Mouse (Mus musculus) thymus, postnatal 4 days (tissue): ENCODE results near the gene Echdc3.

ENCODE experiments used
- DNase-seq: peaks from one replicate; pipeline ENCODE4 v3.0.0; 2021

Gene Echdc3

DNA sequence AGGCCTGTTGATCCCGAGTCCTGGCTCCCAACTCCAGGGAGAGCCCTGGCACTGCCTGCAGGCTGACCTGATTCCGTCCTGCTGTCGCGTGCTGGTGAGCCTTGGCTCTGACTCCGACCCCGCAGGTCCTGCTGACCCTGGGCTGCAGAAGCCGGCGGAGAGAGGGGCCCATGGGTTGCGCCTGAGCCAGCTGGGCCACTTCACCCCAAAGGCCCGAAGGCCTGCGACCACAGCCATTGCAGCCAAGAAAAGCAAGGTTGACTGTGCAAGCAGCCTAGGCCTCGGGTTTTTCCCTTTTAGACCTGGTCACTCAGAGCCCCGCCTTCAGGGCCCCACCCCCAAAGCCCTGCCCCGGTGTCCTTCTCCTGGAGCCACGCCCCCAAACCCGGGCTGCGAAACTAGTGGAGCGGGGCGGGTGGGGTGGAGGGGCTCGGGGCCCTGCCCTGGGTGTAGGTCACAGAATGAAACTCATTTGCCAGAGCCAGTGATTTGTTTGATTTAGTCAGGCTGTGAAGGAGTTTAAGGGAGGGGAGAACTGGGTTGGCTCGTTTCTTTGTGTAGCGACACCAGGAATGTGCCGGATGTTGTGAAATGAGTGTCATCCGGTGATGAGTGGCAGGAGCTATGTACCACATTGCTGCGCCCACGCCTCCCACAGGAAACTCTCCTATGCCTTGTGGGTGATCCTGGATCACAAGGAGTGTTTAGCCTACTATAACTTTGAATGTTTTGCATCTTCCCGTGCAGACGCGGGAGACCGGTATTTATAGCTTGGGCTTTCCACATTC is at the start of gene Echdc3:
TSS of gene Echdc3 (minus strand) at position 310 of the 788 bp plus-strand sequence.
- peak; percentile 73 for DNase-seq

DNA sequence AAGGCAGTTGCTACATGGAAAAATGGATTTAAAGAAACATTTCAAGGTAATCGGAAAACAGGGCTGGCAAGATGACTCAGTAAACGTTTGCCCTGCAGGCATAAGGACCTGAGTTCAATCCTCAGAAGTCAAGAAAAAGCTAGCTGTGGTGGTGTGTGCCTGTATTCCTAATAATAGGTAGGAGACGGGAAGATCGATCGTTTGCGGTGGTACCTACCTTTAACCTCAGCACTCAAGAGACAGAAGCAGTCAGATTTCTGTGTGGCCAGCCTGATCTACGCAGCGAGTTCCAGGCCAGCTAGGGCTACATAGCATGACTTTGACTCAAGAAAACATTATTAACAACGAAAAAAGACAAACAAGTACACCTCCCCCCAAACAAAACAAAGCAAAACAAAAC is 48.9 kb upstream of the Echdc3 start:
- no peak for DNase-seq

DNA sequence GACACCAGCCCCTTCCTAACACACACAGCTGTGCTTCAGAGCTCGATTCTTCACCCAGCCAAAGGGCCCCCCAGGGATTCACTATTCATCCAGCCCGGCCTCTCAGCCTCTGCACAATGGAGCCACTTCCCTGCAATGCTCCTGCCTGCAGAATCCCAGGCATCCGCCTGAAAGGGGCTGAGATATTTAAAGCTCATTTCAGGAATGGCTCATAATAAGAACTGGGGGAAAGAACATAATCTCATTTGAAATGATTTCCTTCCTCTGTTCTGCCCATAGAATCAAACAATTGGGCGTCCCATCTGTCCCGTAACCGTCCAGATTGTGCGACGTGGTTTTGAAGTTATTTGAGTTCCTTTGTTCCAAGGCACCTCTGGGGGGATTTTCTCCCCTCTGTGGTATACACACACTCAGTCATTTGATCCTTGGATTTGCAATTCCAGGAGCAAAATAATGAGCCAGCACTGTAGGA is 48.4 kb upstream of the Echdc3 start:
- DNase-seq = no peak

DNA sequence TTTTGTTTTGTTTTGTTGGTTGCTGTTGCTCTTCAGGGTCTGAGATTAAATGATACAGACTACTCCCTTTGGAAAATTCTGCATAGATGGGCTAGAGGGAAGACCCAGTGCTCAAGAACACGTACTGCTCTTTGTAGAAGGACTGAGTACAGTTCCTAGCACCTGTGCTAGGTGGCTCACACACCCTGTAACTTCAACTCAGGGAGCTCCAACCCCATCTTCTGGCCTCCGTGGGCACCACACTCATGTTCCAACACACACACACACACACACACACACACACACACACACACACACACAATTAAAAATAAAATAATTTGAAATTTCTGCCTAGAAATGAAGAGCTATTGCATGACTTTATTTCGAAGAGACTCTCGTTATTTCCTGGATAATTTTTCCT is 47.8 kb upstream of the Echdc3 start:
- no peak for DNase-seq

DNA sequence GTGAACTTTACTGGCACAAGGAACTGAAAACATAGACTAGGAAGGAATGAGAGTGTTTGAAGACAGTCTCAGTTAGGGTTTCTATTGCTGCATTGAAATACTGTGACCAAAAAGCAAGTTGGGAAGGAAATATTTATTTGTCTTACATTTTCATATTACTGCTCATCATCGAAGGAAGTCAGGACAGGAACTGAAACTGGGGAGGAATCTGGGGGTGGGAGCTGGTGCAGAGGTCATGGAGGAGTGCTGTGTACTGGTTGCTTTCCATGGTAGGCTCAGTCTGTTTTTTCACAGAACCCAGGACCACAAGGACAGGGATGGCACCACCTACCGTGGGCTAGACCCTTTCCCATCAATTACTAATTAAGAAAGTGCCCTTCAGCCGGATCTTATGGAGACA is 46.3 kb upstream of the Echdc3 start:
- no peak for DNase-seq

DNA sequence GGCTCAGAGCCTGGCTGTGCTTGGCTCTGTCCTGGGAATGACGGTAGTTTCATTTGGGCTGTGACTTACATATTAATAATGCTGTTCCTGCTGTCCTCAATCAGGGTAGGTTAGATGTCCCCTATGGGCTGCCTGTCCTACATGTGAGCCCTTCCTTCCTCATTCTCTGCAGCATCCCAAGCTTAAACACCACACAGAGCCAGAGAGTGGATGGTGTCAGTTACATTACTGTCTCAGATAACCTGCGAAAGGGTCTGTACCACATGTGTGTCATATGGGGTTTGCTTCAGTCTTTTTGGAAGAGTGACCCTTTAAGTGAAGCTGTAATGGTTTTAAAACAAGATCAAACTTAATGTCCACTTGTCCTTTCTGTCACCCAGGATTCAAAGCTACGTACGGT is 45.2 kb upstream of the Echdc3 start:
- DNase-seq = no peak

DNA sequence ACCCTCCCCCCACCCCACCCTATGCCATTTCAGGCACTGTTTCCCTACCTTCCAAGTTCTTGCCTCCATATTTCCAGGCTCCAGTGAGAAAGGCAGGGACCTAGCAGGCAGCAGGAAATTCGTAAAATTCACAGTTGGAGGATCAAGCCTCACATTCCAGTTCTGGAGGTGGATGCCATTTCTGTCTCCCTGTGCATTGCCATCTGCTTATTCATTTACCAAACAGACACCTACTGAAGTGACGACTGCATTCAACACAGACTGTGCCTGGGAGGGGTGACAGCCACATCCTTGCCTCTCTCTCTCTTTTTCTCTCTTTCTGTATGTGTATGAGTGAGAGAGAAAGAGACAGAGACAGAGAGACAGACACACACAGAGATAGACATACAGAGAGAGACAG is 44.3 kb upstream of the Echdc3 start:
- no peak for DNase-seq

DNA sequence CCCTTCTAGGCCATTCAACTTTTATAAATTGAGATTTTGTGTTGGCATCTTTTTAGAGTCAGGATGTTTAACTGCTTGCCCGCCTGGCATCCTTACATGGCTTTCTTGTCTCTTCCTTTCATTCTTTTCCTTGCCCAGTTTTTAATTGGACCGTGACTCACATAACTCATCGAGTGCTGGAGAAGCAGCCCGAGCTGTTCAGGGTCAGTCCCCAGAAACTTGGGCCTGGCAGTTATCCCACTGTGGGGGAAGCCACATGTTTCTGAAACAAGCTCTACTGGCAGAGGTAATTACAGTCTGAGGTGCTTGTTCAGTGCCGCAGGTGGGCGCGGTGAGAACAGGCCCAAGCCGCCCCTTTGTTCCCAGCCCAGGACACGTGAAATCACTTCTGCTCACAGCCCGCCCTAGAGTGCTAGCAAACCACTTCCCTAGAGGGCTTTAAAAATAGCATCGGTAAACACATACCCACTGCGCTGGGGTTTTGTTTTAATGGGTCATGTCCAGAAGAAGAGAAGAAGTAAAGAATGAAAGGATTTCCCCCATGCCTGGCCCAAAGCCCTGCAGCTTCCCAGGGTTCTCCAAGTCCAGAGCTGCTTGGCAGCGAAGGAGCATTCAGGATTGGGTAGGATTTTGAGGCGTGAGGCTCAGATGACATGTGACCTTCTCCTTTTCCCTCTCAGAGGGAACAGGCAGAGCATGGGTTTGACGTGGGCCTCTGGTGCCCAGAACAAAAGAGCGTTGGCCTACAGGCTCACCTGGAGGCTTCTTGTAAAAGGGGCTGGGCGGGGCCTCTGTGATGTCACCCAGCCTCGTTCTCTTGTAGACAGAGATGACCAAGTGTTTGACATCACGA is 43.4 kb upstream of the Echdc3 start:
- peak; percentile 39 for DNase-seq

DNA sequence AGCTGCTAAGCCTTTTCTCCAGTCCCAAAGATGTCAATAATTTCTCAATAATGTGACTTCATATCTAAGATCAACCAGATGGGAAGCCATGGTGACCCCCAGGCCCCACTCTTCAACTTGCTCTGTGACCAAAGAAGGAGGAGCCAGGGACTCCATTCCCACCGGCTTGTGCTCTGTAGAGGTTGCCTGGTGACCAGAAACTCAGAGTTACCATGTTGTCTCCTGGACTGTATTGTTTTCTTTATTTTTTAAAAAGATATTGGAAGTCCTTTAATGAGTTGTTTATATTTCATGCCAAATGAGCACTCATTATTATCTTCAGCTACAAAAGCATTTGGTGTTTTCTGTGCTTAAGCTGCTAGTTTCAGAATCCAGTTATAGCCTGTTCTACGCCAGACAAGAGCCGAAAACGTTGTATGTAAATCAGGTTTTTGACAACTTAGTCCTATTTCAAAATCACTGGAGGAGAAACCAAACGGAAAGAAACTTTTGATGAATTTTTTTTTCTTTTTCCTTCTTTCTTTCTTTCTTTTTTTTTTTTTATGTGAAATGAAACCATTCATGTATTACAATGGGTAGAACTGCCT is 42.7 kb upstream of the Echdc3 start:
- DNase-seq = no peak

DNA sequence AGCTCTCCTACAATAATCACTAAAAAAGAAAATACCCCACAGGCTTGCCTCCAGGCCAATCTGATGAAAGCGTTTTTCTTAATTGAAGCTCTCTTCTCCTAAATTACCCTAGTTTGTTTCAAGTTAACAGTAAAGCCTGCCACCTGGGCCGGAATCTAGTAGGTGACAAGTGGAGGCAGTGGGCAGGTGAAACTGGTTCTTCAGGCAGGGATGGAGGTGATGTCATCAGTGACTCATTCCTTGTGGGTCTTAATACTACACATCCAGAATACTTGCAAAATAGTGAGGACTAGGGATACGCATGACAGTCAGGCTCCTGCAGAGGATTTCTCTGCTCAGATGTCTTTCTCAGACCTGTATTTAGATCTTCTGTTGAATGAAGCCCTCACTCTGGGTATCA is 39.7 kb upstream of the Echdc3 start:
- no peak for DNase-seq

DNA sequence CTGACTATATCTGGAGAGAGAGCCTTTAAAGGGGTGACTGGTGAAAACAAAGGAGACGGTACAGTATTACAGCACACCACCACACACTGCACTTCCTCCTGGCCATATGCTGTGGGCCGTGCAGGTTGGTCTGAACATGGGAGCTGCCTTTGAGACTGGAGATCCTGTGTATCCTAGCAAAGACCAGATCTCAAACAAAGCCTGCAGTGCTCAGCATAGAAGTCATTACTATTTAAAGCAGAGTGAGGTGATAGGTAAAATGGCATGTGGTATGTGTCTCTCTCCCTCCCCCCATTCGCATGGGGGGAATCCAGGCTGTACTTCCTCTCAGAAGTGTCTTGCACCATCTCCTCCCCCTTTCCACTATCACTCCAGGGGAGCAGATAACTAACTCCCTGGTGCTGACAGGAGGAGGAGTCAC is 38.3 kb upstream of the Echdc3 start:
- DNase-seq = no peak

DNA sequence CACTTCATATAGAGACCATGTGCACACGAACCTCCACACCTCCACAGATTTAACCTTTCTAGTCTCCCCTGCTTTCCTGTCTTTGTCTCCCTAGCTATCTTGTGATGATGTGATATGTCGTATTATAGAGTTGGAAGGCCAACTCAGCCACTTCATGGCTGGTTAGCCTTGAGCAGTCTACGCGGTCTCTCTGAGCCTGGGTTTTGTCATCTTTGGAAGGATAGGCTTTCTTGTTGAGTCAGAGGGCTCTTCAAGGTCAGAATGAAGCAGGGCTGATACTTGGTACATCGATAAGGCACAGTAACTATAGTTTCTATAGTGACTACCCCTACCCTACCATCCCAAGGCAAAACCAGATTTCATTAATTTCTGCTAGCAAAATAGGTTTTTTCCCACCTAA is 28.6 kb upstream of the Echdc3 start:
- no peak for DNase-seq

DNA sequence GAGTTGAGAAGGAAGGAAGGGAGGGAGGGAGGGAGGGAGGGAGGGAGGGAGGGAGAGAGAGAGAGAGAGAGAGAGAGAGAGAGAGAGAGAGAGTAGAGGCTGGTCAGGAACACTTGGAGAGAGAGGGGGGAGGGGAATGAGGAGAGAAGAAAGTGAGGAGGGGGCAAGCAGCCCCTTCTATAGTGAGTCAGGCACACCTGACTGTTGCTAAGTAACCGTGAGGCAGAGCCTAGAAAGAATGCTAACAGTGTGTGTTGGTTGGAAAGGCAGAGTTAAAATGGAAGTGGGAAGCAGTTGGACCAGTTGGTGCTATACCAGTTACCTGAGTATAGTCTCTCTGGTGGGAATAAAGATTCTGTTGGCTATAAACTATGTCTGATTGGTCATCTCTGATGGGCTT is 27.2 kb upstream of the Echdc3 start:
- no peak for DNase-seq

DNA sequence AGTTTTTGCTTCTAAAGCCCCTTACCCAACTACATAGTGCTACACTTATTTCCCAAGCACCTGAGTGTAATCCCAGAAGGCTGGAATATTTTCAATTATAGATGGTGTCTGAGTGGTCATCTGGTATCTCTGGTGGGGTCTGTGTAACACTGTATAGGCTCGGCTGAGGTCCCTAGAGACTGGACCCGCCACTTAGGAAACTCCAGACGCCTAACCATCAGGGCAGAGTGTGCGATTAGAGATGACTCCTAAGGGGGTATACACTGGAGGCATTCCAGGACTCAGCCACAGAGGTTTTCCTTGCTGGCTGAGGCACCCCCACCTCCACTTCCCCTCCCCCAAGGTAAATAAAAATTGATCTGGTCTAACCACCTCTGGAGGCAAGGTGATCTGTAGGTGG is 26.5 kb upstream of the Echdc3 start:
- no peak for DNase-seq

DNA sequence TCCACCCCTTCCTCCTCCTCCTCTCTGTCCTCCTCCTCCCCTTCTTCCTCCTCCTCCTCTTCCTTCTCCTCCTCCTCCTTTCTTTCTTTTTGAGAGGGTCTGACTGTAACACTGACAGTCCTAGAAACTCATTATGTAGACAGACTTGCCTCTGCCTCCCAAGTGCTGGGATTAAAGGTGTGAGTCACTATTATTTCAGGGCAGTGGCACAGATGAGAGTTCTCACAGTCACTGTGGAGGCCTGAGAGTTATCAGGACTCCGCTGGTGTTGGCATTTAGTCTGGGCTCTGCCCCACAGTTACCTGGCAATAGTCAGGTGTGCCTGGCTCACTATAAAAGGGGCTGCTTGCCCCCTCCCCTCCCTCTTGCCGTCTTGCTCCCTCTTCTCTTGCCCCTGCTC is 25.8 kb upstream of the Echdc3 start:
- DNase-seq = no peak

DNA sequence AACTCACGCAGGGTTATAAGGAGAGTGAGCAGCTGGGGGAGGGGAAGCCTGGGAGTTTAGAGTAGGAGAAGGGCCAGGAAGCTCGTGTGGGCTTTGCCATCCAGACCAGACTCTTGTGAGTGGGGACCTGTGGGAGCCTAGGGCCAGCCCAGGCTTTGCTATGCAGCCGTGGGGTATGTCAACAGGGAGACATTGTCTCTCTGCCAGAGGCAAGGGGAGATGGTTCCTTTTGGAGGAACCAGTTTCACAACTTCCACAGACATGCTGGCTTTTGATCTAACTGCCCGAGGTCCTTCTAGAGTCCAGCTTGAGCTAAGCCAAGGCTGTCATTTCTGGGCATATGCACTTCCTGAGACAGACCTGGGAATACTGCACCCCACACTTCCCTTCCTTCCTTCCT is 25.4 kb upstream of the Echdc3 start:
- no peak for DNase-seq

DNA sequence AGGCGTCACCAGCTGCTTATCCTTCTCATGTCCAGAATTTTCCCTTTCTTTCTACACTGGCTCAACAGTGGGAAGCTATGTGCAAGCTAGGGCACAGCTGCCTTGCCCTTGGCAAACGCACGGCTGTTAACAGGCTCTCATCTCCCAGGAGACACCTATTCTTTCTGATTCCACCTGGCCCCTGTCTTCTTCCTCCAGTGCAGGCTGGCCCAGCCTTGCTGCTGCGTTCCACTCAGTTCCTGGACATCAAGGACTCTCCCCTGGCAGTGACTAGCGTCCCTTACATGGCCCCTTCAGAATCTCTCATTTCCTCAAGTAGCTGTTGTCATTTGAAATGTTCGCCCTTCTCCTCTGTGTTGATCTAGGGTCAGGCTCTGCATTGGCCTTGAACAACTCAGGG is 20.5 kb upstream of the Echdc3 start:
- no peak for DNase-seq

DNA sequence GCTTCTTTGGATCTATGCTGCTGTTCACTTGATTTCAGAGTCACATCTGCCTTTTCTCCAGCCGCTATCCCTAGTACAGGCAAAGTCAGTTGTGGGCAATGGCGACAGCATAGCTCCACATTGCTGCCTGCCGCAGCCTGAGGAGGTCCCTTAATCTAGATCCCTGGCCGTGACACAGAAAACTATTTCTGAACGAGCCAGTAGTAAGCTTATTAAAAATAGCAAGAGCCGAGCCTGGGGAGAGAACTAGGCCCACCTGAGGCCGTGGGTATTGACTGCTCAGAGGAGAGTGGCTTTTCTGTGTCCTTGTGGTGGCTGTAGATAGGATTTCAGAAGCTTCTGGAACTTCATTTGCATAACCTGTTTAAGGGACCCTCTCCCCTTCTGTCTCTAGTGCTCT is 19.9 kb upstream of the Echdc3 start:
- DNase-seq = no peak

DNA sequence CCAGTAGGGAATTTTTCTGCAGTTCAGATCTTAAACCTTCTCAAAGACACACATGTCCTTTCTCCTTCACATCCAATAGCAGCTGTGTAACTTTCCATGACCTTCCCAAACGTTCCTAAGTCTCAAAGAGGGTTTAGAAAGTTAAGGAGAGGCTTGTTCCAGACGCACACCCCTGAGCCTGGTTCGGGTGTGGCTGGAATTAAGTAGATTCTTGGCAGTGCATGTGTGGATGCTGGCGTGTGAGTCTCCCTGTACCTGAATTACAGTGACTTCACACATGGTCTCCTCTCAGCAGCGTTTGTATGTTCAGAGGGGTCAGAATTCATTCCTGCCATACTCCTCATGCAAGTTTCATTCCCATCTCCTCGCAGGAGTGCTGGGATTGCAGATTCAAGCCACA is 18.0 kb upstream of the Echdc3 start:
- DNase-seq = no peak

DNA sequence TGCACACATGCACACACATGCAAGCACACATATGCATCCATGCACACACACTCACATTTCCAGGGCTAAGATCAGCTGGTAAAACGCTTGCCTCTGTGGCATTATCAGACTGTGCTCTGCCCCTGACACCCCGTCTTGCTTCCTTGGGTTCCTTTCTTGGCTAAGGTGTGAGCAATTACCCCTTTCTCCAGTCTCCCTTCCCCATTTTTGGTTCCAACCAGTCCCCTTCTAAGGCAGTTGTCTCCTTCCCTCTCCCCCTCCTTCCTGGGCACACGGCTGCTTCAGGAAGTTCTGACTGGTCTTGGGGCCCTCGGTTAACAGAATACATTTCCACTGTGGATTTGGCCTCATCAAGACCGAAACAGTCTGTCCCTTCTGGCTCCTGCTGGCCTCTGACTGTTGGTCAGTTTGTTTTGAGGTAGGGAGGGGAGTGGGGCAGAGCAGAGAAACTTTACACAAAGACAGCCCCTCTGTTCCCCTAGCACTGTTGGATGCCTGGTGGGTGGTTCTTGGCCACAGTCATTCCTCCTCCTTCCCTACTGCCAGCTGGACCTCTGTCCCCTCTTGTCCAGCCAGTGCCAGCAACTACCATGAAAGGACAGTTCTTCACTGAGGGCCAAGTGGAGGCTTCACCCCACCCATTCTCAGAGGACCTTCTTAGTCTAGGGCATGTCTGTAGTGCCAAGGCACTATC is 16.9 kb upstream of the Echdc3 start:
- no peak for DNase-seq

DNA sequence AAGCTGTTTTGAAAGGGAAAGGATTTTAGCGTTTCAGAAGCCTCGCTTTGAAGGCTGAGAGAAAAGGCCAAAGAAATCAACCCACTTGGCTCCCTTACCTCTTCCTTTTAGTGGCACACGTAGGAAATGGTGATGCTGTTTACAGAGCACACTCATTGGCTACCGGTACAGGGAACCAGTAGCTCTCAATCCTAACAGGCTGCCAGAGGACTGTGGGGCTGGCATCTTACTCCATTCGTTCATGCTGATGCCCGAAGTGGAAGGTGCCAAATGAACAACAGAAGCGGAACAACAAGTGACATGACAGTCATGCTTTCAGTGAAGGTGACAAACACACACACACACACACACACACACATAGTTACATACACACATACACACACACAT is 14.2 kb upstream of the Echdc3 start:
- no peak for DNase-seq

DNA sequence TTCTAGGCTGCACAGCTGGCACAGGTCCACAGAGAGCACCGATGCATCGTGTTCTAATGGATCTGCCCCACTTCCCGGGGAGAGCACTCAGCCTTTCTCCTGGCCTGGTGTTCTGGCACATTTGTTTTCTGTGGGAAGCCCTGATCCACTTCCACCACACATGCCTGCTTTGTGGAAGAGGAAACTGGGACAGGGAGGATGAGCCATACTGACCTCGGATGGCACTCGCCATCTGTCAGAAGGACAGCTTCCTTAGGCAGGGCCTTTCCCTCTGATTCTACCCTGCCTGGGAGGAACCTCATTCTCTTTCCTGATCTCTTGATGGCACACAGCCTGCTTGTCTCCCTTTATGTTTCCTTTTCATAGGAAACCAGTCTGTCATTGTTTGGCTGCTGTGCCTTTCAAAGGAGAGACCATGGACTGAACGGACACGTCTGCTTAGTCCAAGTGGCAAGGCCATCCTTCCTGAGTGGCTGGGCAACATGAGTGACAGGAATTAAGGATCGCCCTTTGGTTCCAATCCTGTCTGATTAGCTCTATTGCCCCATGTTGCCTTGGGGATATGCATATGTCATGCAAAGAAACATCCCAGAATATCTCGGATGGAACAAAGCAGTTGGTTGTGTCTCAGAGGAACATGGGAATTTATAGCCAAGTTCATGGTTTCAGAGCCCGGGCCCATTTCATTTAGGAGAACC is 13.7 kb upstream of the Echdc3 start:
- DNase-seq = no peak
